Mouse (Mus musculus) neural tube, embryonic 14.5 days (tissue): ENCODE data around the gene Fndc10. TPM values are rescaled to one million over a fixed set of nuclear protein-coding genes. Genes with fewer than 3 reads are reported as not detected.

Source experiments
- ATAC-seq: fragments of 200-750 bp; cut with Nextera tagmentation; 2 replicates; pipeline ENCODE4 v1.8.0; 2017; ENCODE audit warnings: low read depth, mild to moderate bottlenecking, moderate TSS enrichment, moderate library complexity
- H3K27ac ChIP-seq: fragments of 300-500 bp; sonication (generic); 2 replicates; pipeline ENCODE4 v1.5.1; 2014; ENCODE audit warnings: low read depth, mild to moderate bottlenecking, control low read depth, low read length, moderate library complexity, mixed read lengths
- H3K27me3 ChIP-seq: fragments of 300-500 bp; sonication (generic); 2 replicates; pipeline ENCODE4 v1.6.1; 2014; ENCODE audit warnings: low read length; ENCODE audit not compliant: control insufficient read depth, insufficient read depth
- H3K36me3 ChIP-seq: fragments of 300-500 bp; sonication (generic); 2 replicates; pipeline ENCODE4 v1.6.1; 2014; ENCODE audit warnings: low read length, mixed read lengths; ENCODE audit not compliant: control insufficient read depth, insufficient read depth
- H3K4me1 ChIP-seq: fragments of 300-500 bp; sonication (generic); 2 replicates; pipeline ENCODE4 v1.6.1; 2014; ENCODE audit warnings: low read length; ENCODE audit not compliant: control insufficient read depth, insufficient read depth
- H3K4me2 ChIP-seq: fragments of 300-500 bp; sonication (generic); 2 replicates; pipeline ENCODE4 v1.6.1; 2014; ENCODE audit warnings: mild to moderate bottlenecking, low read depth, low read length, control low read depth
- H3K4me3 ChIP-seq: fragments of 300-500 bp; sonication (generic); 2 replicates; pipeline ENCODE4 v1.5.1; 2014; ENCODE audit warnings: low read depth, low read length, control low read depth, mixed read lengths
- H3K9ac ChIP-seq: fragments of 300-500 bp; sonication (generic); replicated peaks from 2 replicates; pipeline ENCODE4 v1.6.1; 2014; ENCODE audit warnings: low read depth, mild to moderate bottlenecking, control low read depth, low read length, mixed read lengths
- H3K9me3 ChIP-seq: fragments of 300-500 bp; sonication (generic); 2 replicates; pipeline ENCODE4 v1.6.1; 2016; ENCODE audit warnings: low read length; ENCODE audit not compliant: control insufficient read depth
- WGBS: fragments of 180-500 bp; shearing (Covaris S2); extraction: QIAGEN DNeasy Blood & Tissue Kit; methylation state at CpG from one replicate; pipeline ENCODE4 v1.1.7; 2014; 5-methylcytosine and 5-hydroxymethylcytosine counted together
- polyA plus RNA-seq: library from polyadenylated mRNA; unstranded; fragments of >200 nt; fragmentation: Nextera tagmentation; extraction: Ambion mirVana; gene quantifications from 2 replicates; pipeline ENCODE4 v1.2.1, GENCODE M21; 2014

Fndc10 gene
- polyA plus RNA-seq, 1 experiment from 2014 or later = 10.4 TPM

- Histone ChIP-seq H3K36me3 (no peaks in the 10 kb centered on the region), H3K27me3 (no peaks in the 10 kb centered on the region), H3K4me1 (peaks cover 14% of the 10 kb centered on the region), H3K27ac (no peak overlapping the region), H3K4me2 (peak overlapping the region; percentile 67), H3K9me3 (no peaks in the 10 kb centered on the region), H3K4me3 (peak overlapping the region; percentile 61), H3K9ac (peak overlapping the region; percentile 88)
- 83% methylated on average over 4 of the region's 4 CpGs for WGBS
- no peak for ATAC-seq
Measured at GRCm38 (mm10) chr4:155695531-155696062, 1.5 kb downstream of the Fndc10 start.

GRCm38 (mm10) chr4:155696261-155697255 is 2.4 kb downstream of the Fndc10 start:
- no peak for ATAC-seq
- Histone ChIP-seq H3K27me3 (no peaks in the 10 kb centered on the region), H3K9ac (0 out of 2 replicates have a peak overlapping the region, but pooled peaks have one; percentile 16), H3K4me3 (peak overlapping the region; percentile 61), H3K9me3 (no peaks in the 10 kb centered on the region), H3K36me3 (no peaks in the 10 kb centered on the region), H3K27ac (no peak overlapping the region), H3K4me1 (peaks cover 14% of the 10 kb centered on the region), H3K4me2 (peak overlapping the region; percentile 67)
- 74% methylated on average over 16 of the region's 16 CpGs for WGBS

GRCm38 (mm10) chr4:155700425-155700824 is 6.3 kb downstream of the Fndc10 start:
- Histone ChIP-seq H3K36me3 (no peaks in the 10 kb centered on the region), H3K27me3 (no peaks in the 10 kb centered on the region), H3K4me3 (no peak overlapping the region), H3K4me2 (no peak overlapping the region), H3K9me3 (no peaks in the 10 kb centered on the region), H3K27ac (no peak overlapping the region), H3K9ac (no peak overlapping the region), H3K4me1 (peaks cover 15% of the 10 kb centered on the region)
- no peak for ATAC-seq

DNA sequence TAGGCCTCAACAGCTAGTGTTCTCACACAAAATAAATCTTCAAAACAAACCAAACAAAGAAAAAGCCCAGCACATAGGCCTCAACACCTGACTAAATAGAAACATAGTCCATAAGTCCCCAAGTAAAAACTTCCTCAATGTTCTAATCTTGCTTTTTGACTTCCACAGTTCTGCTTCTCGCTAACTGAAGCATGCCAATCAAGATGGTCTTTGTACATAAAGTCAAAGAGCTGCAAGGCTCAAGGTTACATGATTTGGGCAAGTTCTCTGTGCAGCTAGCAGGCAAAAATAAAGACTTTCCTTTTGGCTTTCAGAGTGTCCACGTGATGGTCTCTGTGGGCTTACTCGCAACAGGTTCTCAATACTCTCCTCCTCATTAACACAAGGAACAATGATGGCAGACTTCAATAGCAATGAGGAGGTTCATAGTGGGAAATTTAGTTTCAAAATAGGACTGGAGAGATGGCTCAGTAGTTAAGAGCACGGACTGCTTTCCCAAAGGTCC is 9.3 kb downstream of the Fndc10 start:
- ATAC-seq = no peak
- Histone ChIP-seq H3K9me3 (no peaks in the 10 kb centered on the region), H3K36me3 (no peaks in the 10 kb centered on the region), H3K4me1 (peaks cover 11% of the 10 kb centered on the region), H3K27ac (no peak overlapping the region), H3K4me3 (no peak overlapping the region), H3K4me2 (no peak overlapping the region), H3K9ac (no peak overlapping the region), H3K27me3 (no peaks in the 10 kb centered on the region)
- 99% methylated on average over 4 of the region's 4 CpGs for WGBS

DNA sequence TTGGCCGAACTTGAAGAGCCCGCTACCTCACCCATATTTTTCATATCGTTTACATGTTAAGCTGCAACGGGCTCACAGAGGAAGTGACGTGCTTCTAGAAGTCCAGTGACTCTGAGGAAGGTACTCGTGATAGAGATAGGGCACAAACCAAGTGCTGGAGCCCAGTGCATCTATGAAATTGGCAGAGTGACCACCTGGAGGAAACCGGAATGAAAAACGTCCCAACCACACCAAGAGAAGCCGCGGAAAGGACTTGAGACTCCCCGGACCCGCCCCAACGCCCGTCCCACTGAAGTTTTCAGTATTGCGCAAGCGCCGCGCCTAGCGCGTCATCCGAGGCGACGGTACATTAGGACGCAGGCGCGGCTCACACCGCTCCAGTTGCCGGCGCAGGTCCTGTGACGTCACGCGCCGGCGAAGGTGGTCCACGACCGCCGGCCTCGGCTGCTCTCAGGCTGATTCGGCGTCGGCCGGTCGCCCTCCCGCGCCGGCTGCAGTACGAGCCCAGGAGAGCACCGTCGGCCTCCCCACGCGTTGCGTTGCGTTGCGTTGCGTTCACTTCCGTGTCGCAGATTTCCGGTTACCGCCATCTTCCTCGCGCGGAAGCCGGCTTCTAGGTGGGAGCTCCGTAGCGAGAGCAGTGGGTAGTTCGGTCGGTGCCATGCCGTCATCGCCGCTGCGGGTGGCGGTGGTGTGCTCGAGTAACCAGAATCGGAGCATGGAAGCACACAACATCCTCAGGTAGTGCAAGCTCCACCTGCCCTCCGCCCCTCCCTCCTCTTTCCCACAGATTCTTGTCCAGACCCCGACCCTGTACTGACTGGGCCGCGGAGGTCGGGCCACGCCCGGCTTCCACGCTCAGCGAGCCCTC is 10.8 kb downstream of the Fndc10 start, which contains the start of gene Ssu72:
TSS of gene Ssu72 (plus strand) at position 80 of the 871 bp plus-strand sequence.
- WGBS = under 1% methylated on average over 83 of the region's 83 CpGs
- Histone ChIP-seq H3K27ac (peak within 1 kb of the TSS; percentile 90), H3K9me3 (no peaks in the 10 kb centered on the region), H3K4me2 (peak within 1 kb of the TSS; percentile 93), H3K36me3 (no peaks in the 10 kb centered on the region), H3K4me3 (peak within 1 kb of the TSS; percentile 89), H3K9ac (peak within 1 kb of the TSS; percentile 79), H3K27me3 (no peaks in the 10 kb centered on the region), H3K4me1 (peaks cover 11% of the 10 kb centered on the region)
- ATAC-seq = peak; percentile 96

DNA sequence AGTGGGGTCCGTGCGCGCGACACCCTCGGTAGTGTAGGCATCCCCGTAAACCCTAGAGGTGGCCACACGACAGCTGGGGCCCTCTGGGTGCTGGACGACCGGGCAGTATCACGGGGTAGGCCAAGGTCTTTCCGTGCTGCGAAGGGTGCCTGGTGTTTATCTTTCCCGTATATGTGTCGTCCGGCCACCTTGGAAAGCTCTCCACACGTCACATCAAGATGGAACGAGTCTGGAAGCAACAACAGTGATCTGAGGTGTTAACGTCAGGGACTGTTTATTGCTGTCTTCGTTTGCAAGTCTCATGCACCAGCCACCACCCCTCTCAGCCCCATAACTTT is 11.4 kb downstream of the Fndc10 start:
- Histone ChIP-seq H3K4me1 (peaks cover 11% of the 10 kb centered on the region), H3K9me3 (no peaks in the 10 kb centered on the region), H3K9ac (peak overlapping the region; percentile 79), H3K4me2 (peak overlapping the region; percentile 93), H3K27me3 (no peaks in the 10 kb centered on the region), H3K27ac (peak overlapping the region; percentile 90), H3K4me3 (peak overlapping the region; percentile 89), H3K36me3 (0 out of 2 replicates have a peak, but pooled peaks cover 1% of the 10 kb centered on the region)
- ATAC-seq = no peak
- 0% methylated on average over 19 of the region's 19 CpGs for WGBS

DNA sequence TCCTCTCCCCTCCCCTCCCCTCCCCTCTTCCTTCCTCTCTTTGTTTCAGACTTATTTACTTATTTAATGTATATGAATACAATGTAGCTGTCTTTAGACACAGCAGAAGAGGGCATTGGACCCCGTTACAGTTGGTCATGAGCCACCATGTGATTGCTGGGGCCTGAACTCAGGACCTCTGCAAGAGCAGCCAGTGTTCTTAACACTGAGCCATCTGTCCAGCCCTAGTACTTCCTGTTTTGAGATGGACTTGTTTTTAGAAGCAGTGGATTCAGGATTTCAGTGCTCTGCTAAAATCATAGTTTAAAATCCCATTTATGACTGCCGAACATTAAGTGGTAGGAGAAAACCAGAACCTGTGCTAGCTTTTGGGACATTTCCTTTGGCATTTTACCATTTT is 14.4 kb downstream of the Fndc10 start:
- no peak overlapping the region for H3K27ac ChIP-seq
- no peak overlapping the region for H3K9ac ChIP-seq
- 88% methylated on average over 2 of the region's 2 CpGs for WGBS
- 0 out of 2 replicates have a peak, but pooled peaks cover 3% of the 10 kb centered on the region for H3K36me3 ChIP-seq
- no peak overlapping the region for H3K4me2 ChIP-seq
- H3K4me3 ChIP-seq = no peak overlapping the region
- no peaks in the 10 kb centered on the region for H3K27me3 ChIP-seq
- no peaks in the 10 kb centered on the region for H3K9me3 ChIP-seq
- H3K4me1 ChIP-seq = peaks cover 11% of the 10 kb centered on the region
- ATAC-seq = no peak

DNA sequence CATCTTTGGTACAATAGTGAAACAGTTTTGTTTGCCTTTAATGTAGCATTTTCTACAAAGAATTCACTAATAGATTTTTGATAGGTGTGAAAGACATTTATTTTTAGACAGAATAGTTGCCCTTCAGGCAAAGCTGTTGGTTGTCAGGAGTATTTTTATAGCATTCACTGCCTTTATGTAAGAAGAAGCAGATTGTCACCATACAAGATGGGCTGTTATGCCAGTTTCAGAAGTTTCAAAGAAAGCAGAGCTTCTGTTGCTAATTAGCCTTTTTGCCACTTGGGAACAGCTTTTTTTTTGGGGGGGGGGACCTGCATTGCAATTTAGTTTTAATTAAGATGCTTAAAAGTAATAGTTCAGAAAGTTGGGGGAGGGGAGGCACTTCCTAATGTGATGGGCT is 14.8 kb downstream of the Fndc10 start:
- H3K4me2 ChIP-seq = no peak overlapping the region
- H3K4me1 ChIP-seq = peaks cover 11% of the 10 kb centered on the region
- H3K36me3 ChIP-seq = 0 out of 2 replicates have a peak, but pooled peaks cover 3% of the 10 kb centered on the region
- no peak for ATAC-seq
- no peaks in the 10 kb centered on the region for H3K27me3 ChIP-seq
- H3K9ac ChIP-seq = no peak overlapping the region
- no peak overlapping the region for H3K4me3 ChIP-seq
- no peaks in the 10 kb centered on the region for H3K9me3 ChIP-seq
- H3K27ac ChIP-seq = no peak overlapping the region
